Mouse (Mus musculus) cerebellum, adult 9-10 months (tissue): ENCODE measurements around the gene Tnfsf13.
"Not testable (repeated sequence)": the region's sequence is repeated elsewhere in the genome, so short reads cannot be mapped to it uniquely, and the experiment has no call there.

Experiments used
- DNase-seq: peaks from one replicate; pipeline ENCODE4 v3.0.0; 2022

Tnfsf13 gene

GRCm38 (mm10) chr11:69685526-69686148 is at the start of gene Tnfsf13:
Gene Tnfsf13 (minus strand): TSS chr11:69685784.
- DNase-seq = peak; percentile 94

GRCm38 (mm10) chr11:69731408-69731807 is 45.8 kb upstream of the Tnfsf13 start:
- not testable (repeated sequence) for DNase-seq

- peak; percentile 69 for DNase-seq
These were observed 43.5 kb upstream of the Tnfsf13 start for GRCm38 (mm10) chr11:69729063-69729462.

GRCm38 (mm10) chr11:69725951-69726350 is 40.4 kb upstream of the Tnfsf13 start:
- no peak for DNase-seq

- no peak for DNase-seq
These were observed 37.5 kb upstream of the Tnfsf13 start for GRCm38 (mm10) chr11:69723074-69723473.

GRCm38 (mm10) chr11:69720852-69721251 is 35.3 kb upstream of the Tnfsf13 start:
- no peak for DNase-seq

GRCm38 (mm10) chr11:69719423-69719822 is 33.8 kb upstream of the Tnfsf13 start:
- DNase-seq = no peak

GRCm38 (mm10) chr11:69718661-69719060 is 33.1 kb upstream of the Tnfsf13 start:
- no peak for DNase-seq

- no peak for DNase-seq
These were observed 31.4 kb upstream of the Tnfsf13 start for GRCm38 (mm10) chr11:69716953-69717352.

- DNase-seq = no peak
These were observed 30.3 kb upstream of the Tnfsf13 start for GRCm38 (mm10) chr11:69715929-69716328.

GRCm38 (mm10) chr11:69715482-69715881 is 29.9 kb upstream of the Tnfsf13 start:
- no peak for DNase-seq

GRCm38 (mm10) chr11:69714636-69715329 is 29.2 kb upstream of the Tnfsf13 start:
- no peak for DNase-seq

- no peak for DNase-seq
These were observed 27.5 kb upstream of the Tnfsf13 start for GRCm38 (mm10) chr11:69712954-69713672.

GRCm38 (mm10) chr11:69711082-69711481 is 25.5 kb upstream of the Tnfsf13 start:
- DNase-seq = no peak

GRCm38 (mm10) chr11:69710470-69710869 is 24.9 kb upstream of the Tnfsf13 start:
- DNase-seq = no peak

- no peak for DNase-seq
These were observed 24.2 kb upstream of the Tnfsf13 start for GRCm38 (mm10) chr11:69709554-69710446.

GRCm38 (mm10) chr11:69708614-69709265 is 23.2 kb upstream of the Tnfsf13 start:
- DNase-seq = no peak

- DNase-seq = no peak
These were observed 22.3 kb upstream of the Tnfsf13 start for GRCm38 (mm10) chr11:69707873-69708381.

GRCm38 (mm10) chr11:69707480-69707847 is 21.9 kb upstream of the Tnfsf13 start:
- DNase-seq = no peak

- DNase-seq = peak; percentile 99
These were observed 21.3 kb upstream of the Tnfsf13 start for GRCm38 (mm10) chr11:69706775-69707479.

GRCm38 (mm10) chr11:69704613-69705010 is 19.0 kb upstream of the Tnfsf13 start:
- DNase-seq = no peak
